Mouse (Mus musculus): ENCODE measurements around the gene Sugct. TPM values are rescaled to one million over a fixed set of nuclear protein-coding genes. Genes with fewer than 3 reads are reported as not detected.

Sugct gene
- polyA plus RNA-seq, 1 experiment: 0.42 TPM

DNA sequence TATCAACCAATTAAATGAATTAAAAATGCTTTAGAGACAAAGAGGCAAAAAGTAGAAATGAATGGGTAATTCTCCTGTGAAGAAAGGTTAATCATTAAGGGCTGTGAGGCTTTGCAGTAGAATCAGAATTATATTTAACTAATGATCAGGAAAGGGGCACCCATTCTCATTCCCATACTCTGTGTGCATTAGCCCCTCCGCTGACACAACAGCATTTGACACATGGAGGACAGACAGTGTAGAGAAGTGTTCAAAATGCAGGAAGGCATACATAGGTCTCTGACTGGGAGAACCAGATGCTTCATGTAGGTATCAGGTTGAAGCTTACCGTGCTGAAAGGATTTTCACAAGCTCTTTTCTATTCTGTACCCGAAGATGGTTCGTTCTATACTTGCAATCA lies 393.8 kb downstream of the Sugct start:
- H3K4me3 ChIP-seq (ENCODE audit: insufficient read depth, poor library complexity, severe bottlenecking): no peak overlapping the region
- TF ChIP-seq USF1 (IDR thresholded peaks at IDR 0.05; ENCODE audit: low read depth) (no peak), CEBPB (IDR thresholded peaks at IDR 0.05; ENCODE audit: low read depth) (no peak), FOSL1 (IDR thresholded peaks at IDR 0.05; ENCODE audit: insufficient read depth, low read length, poor library complexity, severe bottlenecking) (no peak), MAX (IDR thresholded peaks at IDR 0.05) (no peak), MYOD1 (IDR thresholded peaks at IDR 0.05; ENCODE audit: control insufficient read depth, insufficient read length, low read depth) (no peak), CTCF (IDR thresholded peaks at IDR 0.05; ENCODE audit: control insufficient read depth, insufficient read depth, insufficient read length) (no peak), MYOG (IDR thresholded peaks at IDR 0.05; ENCODE audit: control insufficient read depth, extremely low read depth, insufficient read length) (no peak)
- no peaks in the 10 kb centered on the region for H3K36me3 ChIP-seq (ENCODE audit: control insufficient read depth, insufficient read depth)
- H3K27me3 ChIP-seq (ENCODE audit: control insufficient read depth, insufficient read depth, insufficient read length): no peaks in the 10 kb centered on the region
- no peaks in the 10 kb centered on the region for H3K79me3 ChIP-seq (ENCODE audit: low read depth)
- no peaks in the 10 kb centered on the region for H3K79me2 ChIP-seq (ENCODE audit: control insufficient read depth, insufficient read depth)
- H3ac ChIP-seq (ENCODE audit: control insufficient read depth, insufficient read length, low read depth): no peak overlapping the region

- no peaks in the 10 kb centered on the region for H3K27me3 ChIP-seq (ENCODE audit: control insufficient read depth, insufficient read depth, insufficient read length)
- no peaks in the 10 kb centered on the region for H3K79me3 ChIP-seq (ENCODE audit: low read depth)
- TF ChIP-seq FOSL1 (IDR thresholded peaks at IDR 0.05; ENCODE audit: insufficient read depth, low read length, poor library complexity, severe bottlenecking): no peak
- no peak for TF ChIP-seq MYOG (IDR thresholded peaks at IDR 0.05; ENCODE audit: control insufficient read depth, extremely low read depth, insufficient read length)
- no peak for TF ChIP-seq USF1 (IDR thresholded peaks at IDR 0.05; ENCODE audit: low read depth)
- TF ChIP-seq MAX (IDR thresholded peaks at IDR 0.05): no peak
- no peak for TF ChIP-seq CTCF (IDR thresholded peaks at IDR 0.05; ENCODE audit: control insufficient read depth, insufficient read depth, insufficient read length)
- no peak for TF ChIP-seq MYOD1 (IDR thresholded peaks at IDR 0.05; ENCODE audit: control insufficient read depth, insufficient read length, low read depth)
- no peak for TF ChIP-seq CEBPB (IDR thresholded peaks at IDR 0.05; ENCODE audit: low read depth)
- H3ac ChIP-seq (ENCODE audit: control insufficient read depth, insufficient read length, low read depth): no peak overlapping the region
- no peaks in the 10 kb centered on the region for H3K79me2 ChIP-seq (ENCODE audit: control insufficient read depth, insufficient read depth)
- H3K36me3 ChIP-seq (ENCODE audit: control insufficient read depth, insufficient read depth): no peaks in the 10 kb centered on the region
- no peak overlapping the region for H3K4me3 ChIP-seq (ENCODE audit: insufficient read depth, poor library complexity, severe bottlenecking)
Observed at GRCm38 (mm10) chr13:17297462-17298005, 397.8 kb downstream of the Sugct start.

DNA sequence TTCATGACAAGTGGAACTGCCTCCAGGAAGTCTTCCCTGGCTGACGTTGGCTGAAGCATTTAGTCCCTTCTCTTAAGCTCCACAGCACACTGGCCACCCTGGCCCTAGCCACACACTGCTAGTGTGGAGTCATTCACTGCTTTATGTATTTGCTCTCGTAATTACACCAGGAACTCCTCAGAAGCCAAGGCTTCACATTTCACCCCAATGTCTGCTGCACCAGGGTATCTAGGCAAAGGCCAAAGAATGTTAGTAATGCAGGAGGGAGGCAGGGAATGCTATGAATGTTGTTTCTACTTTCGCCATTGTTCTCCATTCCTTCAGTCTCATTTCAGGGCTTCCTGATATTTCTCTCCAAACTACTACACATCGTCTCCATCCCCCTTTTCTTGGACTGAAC lies 398.4 kb downstream of the Sugct start:
- H3ac ChIP-seq (ENCODE audit: control insufficient read depth, insufficient read length, low read depth): no peak overlapping the region
- no peak overlapping the region for H3K4me3 ChIP-seq (ENCODE audit: insufficient read depth, poor library complexity, severe bottlenecking)
- no peaks in the 10 kb centered on the region for H3K36me3 ChIP-seq (ENCODE audit: control insufficient read depth, insufficient read depth)
- no peaks in the 10 kb centered on the region for H3K79me2 ChIP-seq (ENCODE audit: control insufficient read depth, insufficient read depth)
- H3K79me3 ChIP-seq (ENCODE audit: low read depth): no peaks in the 10 kb centered on the region
- no peaks in the 10 kb centered on the region for H3K27me3 ChIP-seq (ENCODE audit: control insufficient read depth, insufficient read depth, insufficient read length)
- TF ChIP-seq FOSL1 (IDR thresholded peaks at IDR 0.05; ENCODE audit: insufficient read depth, low read length, poor library complexity, severe bottlenecking) (no peak), CEBPB (IDR thresholded peaks at IDR 0.05; ENCODE audit: low read depth) (no peak), MYOG (IDR thresholded peaks at IDR 0.05; ENCODE audit: control insufficient read depth, extremely low read depth, insufficient read length) (no peak), MYOD1 (IDR thresholded peaks at IDR 0.05; ENCODE audit: control insufficient read depth, insufficient read length, low read depth) (no peak)

GRCm38 (mm10) chr13:17296460-17296859 lies 398.9 kb downstream of the Sugct start:
- Histone ChIP-seq H3K79me3 (ENCODE audit: low read depth) (no peaks in the 10 kb centered on the region), H3K36me3 (ENCODE audit: control insufficient read depth, insufficient read depth) (no peaks in the 10 kb centered on the region), H3K4me3 (ENCODE audit: insufficient read depth, poor library complexity, severe bottlenecking) (no peak overlapping the region), H3K79me2 (ENCODE audit: control insufficient read depth, insufficient read depth) (no peaks in the 10 kb centered on the region), H3K27me3 (ENCODE audit: control insufficient read depth, insufficient read depth, insufficient read length) (no peaks in the 10 kb centered on the region), H3ac (ENCODE audit: control insufficient read depth, insufficient read length, low read depth) (no peak overlapping the region)
- TF ChIP-seq MAX (IDR thresholded peaks at IDR 0.05) (no peak), MYOD1 (IDR thresholded peaks at IDR 0.05; ENCODE audit: control insufficient read depth, insufficient read length, low read depth) (no peak), FOSL1 (IDR thresholded peaks at IDR 0.05; ENCODE audit: insufficient read depth, low read length, poor library complexity, severe bottlenecking) (no peak), CTCF (IDR thresholded peaks at IDR 0.05; ENCODE audit: control insufficient read depth, insufficient read depth, insufficient read length) (no peak), USF1 (IDR thresholded peaks at IDR 0.05; ENCODE audit: low read depth) (no peak), CEBPB (IDR thresholded peaks at IDR 0.05; ENCODE audit: low read depth) (no peak), MYOG (IDR thresholded peaks at IDR 0.05; ENCODE audit: control insufficient read depth, extremely low read depth, insufficient read length) (no peak)

DNA sequence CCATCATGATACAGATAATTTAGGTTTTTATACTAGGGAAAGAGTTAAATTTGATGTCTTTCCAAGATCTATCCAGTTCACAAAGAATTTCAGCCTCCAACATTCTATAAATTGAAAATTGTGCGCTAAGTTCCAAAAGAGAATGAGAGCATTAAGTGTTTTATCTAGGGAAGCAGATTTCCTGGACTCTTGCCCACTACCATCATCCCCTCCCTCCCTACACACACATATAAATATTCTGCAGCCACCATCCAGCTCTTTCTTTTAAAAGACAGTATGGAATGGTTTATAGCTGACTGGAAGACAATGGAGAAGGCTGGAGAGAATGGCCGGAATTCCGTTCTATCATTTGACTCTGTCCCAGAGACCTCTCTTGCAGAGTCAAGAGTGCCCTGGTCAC lies 404.3 kb downstream of the Sugct start:
- no peak for TF ChIP-seq USF1 (IDR thresholded peaks at IDR 0.05; ENCODE audit: low read depth)
- no peak for TF ChIP-seq CEBPB (IDR thresholded peaks at IDR 0.05; ENCODE audit: low read depth)
- no peak for TF ChIP-seq MAX (IDR thresholded peaks at IDR 0.05)
- TF ChIP-seq CTCF (IDR thresholded peaks at IDR 0.05; ENCODE audit: control insufficient read depth, insufficient read depth, insufficient read length): no peak
- no peak for TF ChIP-seq MYOG (IDR thresholded peaks at IDR 0.05; ENCODE audit: control insufficient read depth, extremely low read depth, insufficient read length)
- TF ChIP-seq FOSL1 (IDR thresholded peaks at IDR 0.05; ENCODE audit: insufficient read depth, low read length, poor library complexity, severe bottlenecking): no peak
- no peak for TF ChIP-seq MYOD1 (IDR thresholded peaks at IDR 0.05; ENCODE audit: control insufficient read depth, insufficient read length, low read depth)

DNA sequence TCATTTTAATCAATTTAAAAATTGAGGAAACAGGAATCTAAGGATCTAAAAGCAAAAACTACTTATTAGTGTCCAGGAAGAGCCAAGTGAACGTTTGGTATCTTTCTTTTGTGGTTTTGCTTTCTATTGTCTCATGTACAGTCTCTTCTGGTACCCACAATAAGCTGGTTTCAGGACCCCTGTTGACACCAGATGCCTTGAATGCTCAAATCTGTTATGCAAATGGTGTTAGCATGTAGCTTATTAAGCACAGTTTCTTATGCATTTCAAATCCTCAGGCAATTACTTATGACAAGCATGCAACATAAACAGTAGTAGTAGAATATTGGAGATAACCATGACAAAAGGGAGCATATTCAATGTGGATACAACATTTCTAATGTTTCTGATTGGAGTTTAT lies 407.0 kb downstream of the Sugct start:
- Histone ChIP-seq H3K4me3 (ENCODE audit: insufficient read depth, poor library complexity, severe bottlenecking) (no peak overlapping the region), H3K36me3 (ENCODE audit: control insufficient read depth, insufficient read depth) (no peaks in the 10 kb centered on the region), H3K79me2 (ENCODE audit: control insufficient read depth, insufficient read depth) (no peaks in the 10 kb centered on the region), H3ac (ENCODE audit: control insufficient read depth, insufficient read length, low read depth) (no peak overlapping the region), H3K27me3 (ENCODE audit: control insufficient read depth, insufficient read depth, insufficient read length) (no peaks in the 10 kb centered on the region), H3K79me3 (ENCODE audit: low read depth) (no peaks in the 10 kb centered on the region)
- no peak for TF ChIP-seq CTCF (IDR thresholded peaks at IDR 0.05; ENCODE audit: control insufficient read depth, insufficient read depth, insufficient read length)
- no peak for TF ChIP-seq MYOG (IDR thresholded peaks at IDR 0.05; ENCODE audit: control insufficient read depth, extremely low read depth, insufficient read length)
- TF ChIP-seq MAX (IDR thresholded peaks at IDR 0.05): no peak
- no peak for TF ChIP-seq USF1 (IDR thresholded peaks at IDR 0.05; ENCODE audit: low read depth)
- TF ChIP-seq MYOD1 (IDR thresholded peaks at IDR 0.05; ENCODE audit: control insufficient read depth, insufficient read length, low read depth): no peak
- TF ChIP-seq CEBPB (IDR thresholded peaks at IDR 0.05; ENCODE audit: low read depth): no peak
- no peak for TF ChIP-seq FOSL1 (IDR thresholded peaks at IDR 0.05; ENCODE audit: insufficient read depth, low read length, poor library complexity, severe bottlenecking)

More for the DNA sequence above, 404.3 kb downstream of the Sugct start:
- Histone ChIP-seq H3K36me3 (ENCODE audit: control insufficient read depth, insufficient read depth) (no peaks in the 10 kb centered on the region), H3ac (ENCODE audit: control insufficient read depth, insufficient read length, low read depth) (no peak overlapping the region), H3K27me3 (ENCODE audit: control insufficient read depth, insufficient read depth, insufficient read length) (no peaks in the 10 kb centered on the region), H3K4me3 (ENCODE audit: insufficient read depth, poor library complexity, severe bottlenecking) (no peak overlapping the region), H3K79me2 (ENCODE audit: control insufficient read depth, insufficient read depth) (no peaks in the 10 kb centered on the region), H3K79me3 (ENCODE audit: low read depth) (no peaks in the 10 kb centered on the region)

Data from C2C12 (cell line).